Mouse (Mus musculus) lung, postnatal 36 days (tissue): ENCODE results near the gene Gm42372.

Experiments used
- DNase-seq: peaks from one replicate; pipeline ENCODE4 v3.0.0; 2022; ENCODE audit warnings: mixed read lengths

Gm42372 gene

DNA sequence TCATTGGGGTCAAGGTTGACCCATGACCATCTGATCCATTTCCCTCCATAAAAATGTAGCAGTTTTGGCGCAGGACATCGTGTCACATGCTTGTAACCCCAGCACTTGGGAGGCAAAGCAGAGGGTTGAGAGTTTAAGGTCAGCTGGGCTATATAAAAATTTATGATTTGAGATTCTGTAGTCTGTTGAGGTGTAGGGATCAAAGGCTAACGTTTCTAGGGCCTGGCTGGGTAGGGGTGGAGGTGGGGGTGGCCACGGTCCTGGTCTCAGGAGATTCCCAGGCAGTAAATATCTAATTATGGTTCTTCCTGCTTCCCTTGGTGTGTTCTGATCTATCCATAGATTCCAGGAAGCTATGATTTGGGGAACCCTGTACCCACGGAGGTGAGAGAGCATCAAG lies 21.2 kb upstream of the Gm42372 start:
- no peak for DNase-seq

- no peak for DNase-seq
Observed at GRCm38 (mm10) chr7:16968414-16968813, 14.5 kb upstream of the Gm42372 start.

DNA sequence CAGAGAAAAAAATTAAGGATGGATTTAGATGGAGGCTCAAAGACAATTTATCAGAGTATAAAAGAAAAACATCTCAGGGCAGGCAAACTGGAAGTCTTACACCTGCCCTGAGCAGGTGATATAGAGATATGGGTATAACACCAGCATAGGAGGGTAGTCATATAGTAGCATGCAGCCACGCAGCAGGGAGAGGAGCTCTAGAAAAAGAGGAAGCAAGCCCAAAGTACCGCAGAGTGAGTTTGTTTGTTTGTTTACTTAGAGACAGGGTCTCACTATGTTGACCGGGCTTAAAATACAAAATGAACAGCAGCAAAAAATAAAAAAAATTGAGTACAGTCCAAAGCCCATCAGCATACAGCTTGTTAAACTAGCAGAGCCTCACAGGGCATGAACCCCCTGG lies 11.7 kb upstream of the Gm42372 start:
- DNase-seq: no peak

- DNase-seq: peak; percentile 74
Observed at GRCm38 (mm10) chr7:16974018-16974417, 8.9 kb upstream of the Gm42372 start.

DNA sequence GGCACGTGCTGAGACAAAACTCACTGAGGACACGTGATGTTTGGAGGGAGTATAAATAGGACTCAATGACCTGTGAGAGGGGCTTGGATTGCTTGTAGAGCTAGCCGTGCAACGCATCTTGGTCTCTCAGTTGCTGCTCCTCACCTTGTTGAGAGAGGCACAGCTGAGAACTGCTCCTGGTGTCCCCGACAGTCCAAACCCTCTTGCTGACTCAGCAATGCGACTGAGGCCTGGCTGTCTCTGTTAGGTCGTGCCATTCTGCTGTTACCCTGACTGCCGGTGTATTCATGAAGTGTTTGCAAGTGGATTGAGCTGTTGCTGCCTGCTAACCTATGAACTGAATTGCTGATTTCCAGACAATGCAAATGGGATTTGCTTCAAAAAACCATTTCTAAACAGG lies 6.6 kb upstream of the Gm42372 start:
- no peak for DNase-seq

DNA sequence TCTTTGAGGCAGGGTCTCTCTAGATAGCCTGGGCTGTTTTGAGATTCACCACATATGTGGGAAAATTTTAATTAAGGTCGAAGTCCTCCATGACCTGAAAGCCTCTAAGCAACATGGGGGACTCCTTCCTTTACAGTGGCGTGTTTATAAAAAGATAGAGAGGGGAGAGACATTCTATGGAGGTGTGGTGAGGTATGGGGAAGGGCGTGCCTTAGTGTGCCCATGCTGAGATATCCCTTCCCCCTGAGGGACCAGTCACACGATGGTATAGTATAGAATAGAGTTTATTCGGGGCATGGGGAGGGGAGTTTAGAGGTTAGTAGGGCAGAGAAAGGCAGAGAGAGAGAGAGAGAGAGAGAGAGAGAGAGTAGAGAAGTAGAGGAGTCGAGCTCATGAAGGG lies 4.7 kb upstream of the Gm42372 start:
- no peak for DNase-seq

DNA sequence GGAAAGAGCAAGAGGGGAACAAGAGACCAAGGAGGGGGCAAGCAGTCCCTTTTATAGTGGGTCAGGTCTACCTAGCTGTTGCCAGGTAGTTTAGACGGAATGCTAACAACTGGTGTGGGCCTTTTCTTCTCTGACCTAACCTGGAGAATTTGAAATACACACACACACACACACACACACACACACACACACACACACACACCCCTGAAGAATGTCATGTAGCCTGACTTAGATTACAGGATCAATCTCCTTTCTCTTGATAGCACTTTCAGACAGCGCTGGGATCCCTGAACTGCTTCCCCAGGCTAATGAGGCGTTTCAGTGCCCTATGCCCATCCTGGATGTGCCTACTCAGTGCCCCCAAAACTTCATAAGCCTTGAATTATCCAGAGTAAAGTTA lies 4.3 kb upstream of the Gm42372 start:
- DNase-seq: no peak

DNA sequence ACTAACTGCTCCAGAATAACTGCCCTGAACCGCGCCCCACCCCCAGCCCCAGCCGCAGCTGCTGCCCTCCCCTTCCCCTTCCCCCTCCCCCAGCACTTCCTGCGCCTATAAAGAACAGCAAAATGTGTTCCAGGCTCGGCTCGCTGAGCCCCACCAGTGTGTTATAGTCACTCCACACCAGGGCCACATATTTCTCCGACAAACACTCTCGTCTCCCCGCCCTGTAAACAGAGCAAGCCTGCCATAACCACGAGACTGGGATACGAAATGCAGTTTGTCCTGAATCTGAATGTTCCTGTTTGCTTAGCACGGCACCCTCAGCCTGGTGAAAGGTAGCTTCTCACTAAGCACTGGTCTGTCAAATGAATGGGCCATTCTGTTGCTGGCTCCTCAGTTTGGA lies 2.5 kb upstream of the Gm42372 start:
- peak; percentile 61 for DNase-seq

DNA sequence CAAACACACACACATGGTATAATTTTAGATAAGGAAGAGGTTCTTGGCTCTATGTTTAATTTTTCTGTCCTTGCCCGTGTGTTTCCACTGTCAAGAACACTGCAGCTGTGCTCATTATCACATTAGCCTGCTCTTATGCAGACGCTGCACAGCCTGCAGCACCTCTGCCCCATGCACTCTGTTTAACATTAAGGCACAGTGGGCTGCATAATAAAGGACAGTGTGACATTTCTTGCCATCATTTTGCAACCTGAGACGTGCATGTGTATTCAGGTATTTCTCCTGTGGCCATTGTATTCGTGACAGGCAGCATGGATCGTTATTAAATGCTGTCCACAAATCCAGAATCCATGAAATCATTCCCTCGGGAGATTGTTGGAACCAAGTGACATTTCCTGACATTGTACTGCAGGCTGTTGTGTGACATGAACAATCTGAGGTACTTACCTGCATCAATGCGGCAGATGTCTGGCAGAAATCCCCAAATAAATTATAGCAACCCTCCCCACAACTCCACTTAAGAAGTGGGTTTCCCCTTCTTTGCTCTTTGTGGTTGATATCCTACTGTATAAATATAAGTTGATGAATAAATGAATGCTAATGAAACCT lies 4.8 kb downstream of the Gm42372 start:
- no peak for DNase-seq

GRCm38 (mm10) chr7:16988405-16988804 lies 5.5 kb downstream of the Gm42372 start:
- peak; percentile 71 for DNase-seq

DNA sequence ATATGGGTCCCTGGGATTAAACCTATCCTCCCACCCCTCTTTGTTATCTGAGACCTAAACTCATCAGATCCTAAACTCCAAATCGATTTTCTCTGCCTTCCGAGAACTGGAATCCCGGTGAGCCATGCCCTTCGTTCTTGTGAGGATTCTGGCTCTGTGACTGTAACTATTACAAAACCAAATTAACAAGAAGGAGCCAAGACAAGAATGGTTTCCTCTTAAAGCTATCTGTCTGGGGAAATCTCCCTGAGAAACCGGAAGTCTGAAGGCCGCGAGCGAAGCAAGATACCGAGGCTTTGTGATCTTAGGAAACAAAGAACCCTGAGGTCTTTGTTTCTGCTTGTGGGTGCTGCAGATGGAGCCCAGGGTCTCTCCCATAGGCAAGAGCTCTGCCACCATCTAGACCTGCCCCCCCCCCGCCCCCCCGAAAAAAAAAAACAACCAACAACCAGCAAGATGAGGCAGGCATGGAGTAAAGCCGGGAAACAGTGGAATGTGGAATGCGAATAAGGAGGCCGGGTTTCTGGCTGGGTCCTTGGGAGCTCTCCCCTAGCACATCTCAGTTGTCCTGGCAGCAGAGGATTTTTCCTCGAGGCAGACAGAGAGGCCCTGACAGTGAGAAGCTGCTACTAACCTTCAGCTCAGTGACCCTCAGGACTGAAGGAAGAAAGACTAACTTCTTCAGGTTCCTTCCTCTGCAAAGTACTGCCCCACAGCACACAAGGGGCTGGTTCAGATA lies 7.3 kb downstream of the Gm42372 start:
- peak; percentile 39 for DNase-seq

- no peak for DNase-seq
Observed at GRCm38 (mm10) chr7:16991681-16992450, 9.0 kb downstream of the Gm42372 start.

GRCm38 (mm10) chr7:16992451-16992807 lies 9.5 kb downstream of the Gm42372 start, which contains the start of gene Ccdc8:
TSS of gene Ccdc8 (plus strand) at chr7:16992708.
- DNase-seq: no peak

- peak; percentile 86 for DNase-seq
Observed at GRCm38 (mm10) chr7:16993651-16994399, 10.9 kb downstream of the Gm42372 start.

DNA sequence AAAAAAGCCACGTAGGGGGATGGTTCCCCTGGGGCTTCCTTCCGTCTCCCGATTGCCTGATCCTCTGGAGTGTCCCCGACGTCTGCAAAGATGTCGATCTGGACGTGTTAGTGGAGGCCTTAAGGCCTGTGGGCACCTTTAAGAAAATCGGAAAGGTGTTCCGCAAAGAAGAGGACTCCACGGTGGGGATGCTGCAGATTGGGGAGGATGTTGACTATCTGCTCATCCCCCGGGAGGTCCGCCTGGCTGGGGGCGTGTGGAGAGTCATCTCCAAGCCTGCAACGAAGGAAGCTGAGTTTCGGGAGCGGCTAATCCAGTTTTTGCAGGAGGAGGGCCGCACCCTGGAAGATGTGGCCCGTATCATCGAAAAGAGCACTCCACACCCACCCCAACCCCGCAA lies 11.5 kb downstream of the Gm42372 start:
- no peak for DNase-seq

- DNase-seq: no peak
Observed at GRCm38 (mm10) chr7:16995345-16995744, 12.5 kb downstream of the Gm42372 start.

DNA sequence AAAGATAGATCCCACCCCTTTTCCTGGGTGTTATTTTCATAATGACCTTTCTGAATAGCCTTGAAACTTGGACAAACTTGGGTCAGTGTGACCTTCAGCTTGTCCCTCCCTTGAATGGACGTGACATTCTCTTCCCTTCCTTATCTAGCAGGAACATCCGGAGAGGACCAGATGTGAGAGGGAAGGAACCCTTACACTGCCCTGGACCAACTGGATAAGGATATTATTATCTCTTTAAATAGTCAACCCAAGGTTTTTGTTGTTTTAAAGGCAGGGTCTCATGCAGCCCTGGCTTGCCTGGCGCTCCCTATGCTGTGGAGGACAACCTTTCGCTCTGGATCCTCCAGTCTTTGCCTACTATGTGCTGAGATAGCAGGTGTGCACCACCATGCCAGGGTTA lies 16.3 kb downstream of the Gm42372 start:
- DNase-seq: no peak

DNA sequence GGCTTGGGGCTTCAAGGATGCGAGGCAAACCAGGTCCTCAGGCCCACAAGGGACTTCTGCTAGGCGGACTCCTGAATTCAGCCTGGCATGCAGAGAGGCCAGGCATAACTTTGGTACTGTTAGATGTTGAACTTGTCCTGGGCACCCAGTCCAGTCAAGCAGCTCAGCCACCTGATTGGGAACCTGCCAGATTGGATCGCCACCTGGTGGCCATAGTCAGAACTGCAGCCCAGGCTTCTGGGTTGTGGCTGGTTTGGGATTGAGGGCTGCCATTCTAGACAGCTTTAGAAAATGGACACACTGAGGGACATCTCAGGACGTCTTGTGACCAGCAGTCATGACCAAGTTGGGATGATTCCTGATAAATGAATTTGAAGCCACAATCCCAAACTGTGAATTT lies 16.8 kb downstream of the Gm42372 start:
- DNase-seq: peak; percentile 92

DNA sequence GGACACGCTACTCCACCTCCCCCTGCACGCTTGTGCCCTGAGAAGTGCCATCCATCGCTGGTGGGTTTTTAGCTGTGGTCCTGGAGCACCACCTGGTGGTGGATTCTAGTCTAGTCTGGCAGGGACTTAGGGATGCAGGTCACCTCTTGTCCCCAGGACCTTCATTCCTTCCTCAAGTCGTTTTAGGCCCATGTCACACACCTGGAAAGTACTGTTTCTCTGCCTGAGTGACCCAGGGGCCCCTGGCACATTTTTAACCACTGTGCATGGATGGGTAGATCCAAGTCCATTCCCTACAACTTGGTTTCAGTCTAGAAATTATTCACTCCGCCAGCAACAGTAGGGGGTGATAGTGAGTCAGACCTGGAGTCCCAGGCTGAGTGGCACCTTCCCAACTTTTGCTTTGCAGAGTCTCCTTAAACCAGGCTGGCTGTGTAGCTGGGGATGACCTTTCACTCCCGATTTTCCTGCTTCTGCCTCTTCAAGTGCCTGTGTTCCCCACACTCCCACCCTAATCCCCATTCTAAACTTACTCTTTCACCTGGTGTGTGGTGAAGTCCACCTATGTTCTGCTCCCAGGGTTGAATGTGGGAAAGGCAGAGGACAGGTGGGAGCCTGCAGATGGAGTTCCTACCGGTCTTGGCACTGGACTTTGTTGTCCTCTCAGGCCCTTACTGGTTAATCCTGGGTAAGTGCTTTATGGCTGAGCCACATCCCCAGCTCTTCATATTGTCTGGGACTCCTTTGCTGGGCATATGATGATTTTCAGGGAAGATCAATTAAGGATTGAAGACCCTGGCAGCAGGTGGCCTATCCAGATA lies 19.7 kb downstream of the Gm42372 start:
- peak; percentile 90 for DNase-seq

- DNase-seq: no peak
Observed at GRCm38 (mm10) chr7:17003230-17003960, 20.5 kb downstream of the Gm42372 start.

DNA sequence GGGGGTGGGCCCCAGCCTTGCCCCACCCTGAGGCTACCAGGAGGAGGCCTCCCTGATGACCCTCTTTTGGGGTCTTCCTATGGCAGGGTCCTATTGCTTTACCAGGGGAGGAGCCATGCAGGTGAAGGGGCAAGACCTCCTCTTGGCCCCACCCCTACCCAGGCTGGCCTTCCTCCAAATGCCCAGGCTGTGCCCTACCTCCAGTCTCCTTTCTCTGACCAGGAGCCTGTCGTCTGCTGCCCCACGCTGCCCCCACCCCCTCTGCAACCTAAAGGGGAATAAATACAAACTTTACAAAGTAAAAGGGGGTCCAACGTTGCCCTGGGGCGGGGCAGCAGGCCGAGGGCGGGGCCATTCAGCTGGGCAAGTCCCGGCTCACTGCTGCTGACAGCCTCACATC lies 21.8 kb downstream of the Gm42372 start:
- DNase-seq: no peak

- DNase-seq: peak; percentile 30
Observed at GRCm38 (mm10) chr7:17007300-17007699, 24.4 kb downstream of the Gm42372 start.
